Mouse (Mus musculus) erythroblast, embryonic 14.5 days (primary cell): Measurements from ENCODE around the gene Srbd1.

Source experiments
- GATA1 ChIP-seq: IDR thresholded peaks from 2 replicates; pipeline ENCODE4 v1.6.1; 2012; ENCODE audit warnings: low read length, inconsistent platforms, mixed read lengths
- TAL1 ChIP-seq: IDR thresholded peaks from 3 replicates; pipeline ENCODE4 v1.6.1; 2012; ENCODE audit warnings: low read length, inconsistent platforms, mixed read lengths

- TF ChIP-seq GATA1 = no peak
- no peak for TF ChIP-seq TAL1
These were observed 162.7 kb downstream of the Srbd1 start for GRCm38 (mm10) chr17:85982271-85982670.
